Mouse (Mus musculus): ENCODE results near the gene Lrp1. TPM values are rescaled to one million over a fixed set of nuclear protein-coding genes. Genes with fewer than 3 reads are reported as not detected.

Gene Lrp1
- polyA plus RNA-seq (2012; rRNA removed), result 178 and 189 TPM in 2 replicates

DNA sequence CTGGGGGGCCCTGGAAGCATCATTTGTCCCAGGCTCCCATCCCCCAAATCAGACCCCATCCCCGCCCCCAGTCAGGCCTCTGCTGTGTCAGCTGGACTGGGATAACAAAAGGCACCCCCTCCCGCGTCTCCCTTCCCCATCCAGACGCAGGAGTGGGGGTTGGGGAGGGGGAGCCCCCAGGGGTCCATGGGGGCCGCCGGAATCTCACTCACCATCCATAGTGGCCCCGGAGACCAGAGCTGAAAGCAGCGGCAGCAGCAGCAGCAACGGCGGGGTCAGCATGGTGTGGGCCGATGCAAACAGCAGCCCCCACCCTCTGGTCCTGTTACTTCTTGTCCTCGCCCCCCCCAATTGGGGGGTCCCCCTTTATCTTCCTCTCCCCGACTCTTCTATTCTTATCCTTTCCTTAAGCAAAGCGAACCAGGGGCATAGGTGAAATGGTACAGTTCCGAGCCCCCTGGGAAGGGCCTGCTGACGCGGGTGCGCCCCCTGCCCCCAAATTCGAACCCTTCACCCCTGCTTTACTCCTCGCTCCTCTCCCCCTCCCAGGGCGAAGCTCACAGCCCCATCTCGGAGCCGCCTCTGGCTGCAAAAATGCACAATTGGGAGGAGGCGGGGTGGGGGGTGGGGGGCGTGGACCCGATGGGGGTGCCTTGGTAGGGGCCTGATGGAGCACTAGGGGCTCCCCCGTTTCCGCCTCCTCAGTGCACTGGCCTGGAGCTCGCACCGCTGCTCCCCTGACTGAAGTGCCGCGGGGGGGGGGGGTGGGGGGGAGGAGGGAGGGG is at the start of gene Lrp1:
Gene Lrp1 (minus strand): TSS at position 743 of the 785 bp plus-strand sequence.

GRCm38 (mm10) chr10:127668093-127669050 is 47.4 kb upstream of the Lrp1 start, which contains the start of gene Nab2:
Gene Nab2, minus strand, starts transcription at chr10:127668568.

DNA sequence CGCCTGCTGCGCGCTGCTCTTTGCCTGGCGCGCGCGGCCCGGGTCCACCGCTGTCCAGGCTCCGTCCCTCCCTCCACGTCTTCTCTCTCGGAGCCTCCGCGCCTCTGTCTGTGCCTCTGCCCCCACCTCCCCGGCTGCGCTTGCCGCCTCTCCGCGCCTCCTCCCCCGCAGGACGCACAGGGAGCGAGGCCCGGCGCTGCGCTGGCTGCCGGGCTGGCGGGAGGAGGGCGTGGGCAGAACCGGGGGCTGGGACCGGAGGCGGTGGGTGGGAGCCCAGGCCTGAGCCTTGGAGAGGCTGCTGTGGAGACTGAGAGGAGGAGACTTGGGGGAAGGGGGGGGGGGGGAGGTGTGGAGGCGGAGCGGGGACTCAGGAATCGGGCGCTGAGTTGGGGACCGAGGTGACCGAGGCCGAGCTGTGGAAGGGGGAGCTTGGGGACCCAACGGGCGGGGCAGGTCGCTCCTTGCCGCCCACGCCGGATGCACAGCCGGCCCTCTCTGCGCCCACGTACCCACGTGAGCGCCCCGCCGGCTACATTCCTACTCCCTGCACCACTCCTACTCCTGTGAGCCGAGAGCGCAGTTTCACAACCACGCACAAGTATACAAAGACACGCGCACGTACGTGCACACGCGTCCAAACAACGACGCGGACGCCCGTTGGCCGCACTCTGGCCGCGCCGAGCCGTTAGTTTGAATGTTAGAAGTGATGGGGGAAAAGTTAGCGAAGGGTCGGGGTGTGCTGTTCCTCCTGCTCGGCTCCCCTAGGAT is 45.7 kb upstream of the Lrp1 start, which contains the start of gene Nemp1:
Gene Nemp1 (plus strand): TSS at position 401 of the 768 bp plus-strand sequence.

DNA sequence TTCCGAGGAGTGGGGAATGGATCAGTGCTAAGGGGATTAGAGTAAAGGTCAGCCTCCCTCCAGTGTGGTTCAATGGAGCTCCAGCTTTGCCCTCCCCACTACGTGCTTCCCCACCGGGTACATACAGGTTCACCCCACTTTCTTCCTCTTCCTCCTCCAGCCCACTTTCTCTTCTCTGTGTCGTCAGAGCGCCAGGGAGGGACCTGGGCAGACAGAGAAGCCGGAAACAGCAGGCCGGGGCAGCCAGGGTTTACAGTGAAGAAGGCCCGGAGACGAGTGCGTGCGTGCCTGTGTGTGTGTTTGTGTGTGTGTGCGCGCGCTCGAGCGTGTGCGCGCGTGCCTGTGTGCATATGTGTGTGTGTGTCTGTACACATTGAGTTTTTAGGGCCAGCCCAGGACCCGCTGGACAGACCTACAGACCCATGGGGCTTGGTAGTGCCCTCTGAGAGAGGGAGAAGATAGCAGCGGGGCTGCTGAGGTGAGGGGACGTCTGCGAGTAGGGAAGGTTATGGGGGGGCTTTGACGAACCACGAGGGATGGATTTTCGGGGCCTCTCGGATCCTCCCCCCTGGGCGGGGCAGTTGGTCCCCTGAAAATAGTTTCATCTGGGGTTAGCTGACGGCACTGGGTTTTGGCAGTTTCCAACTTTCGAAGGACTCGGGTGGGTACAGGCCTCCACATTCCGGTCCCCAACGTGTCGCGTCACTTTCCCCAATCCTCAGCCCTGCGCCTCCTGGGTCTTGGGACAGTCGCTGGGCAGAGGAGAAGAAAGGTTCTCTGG is 22.0 kb upstream of the Lrp1 start, which contains the start of gene Stat6:
Gene Stat6 (plus strand): TSS at position 215 of the 781 bp plus-strand sequence.

GRCm38 (mm10) chr10:127534036-127534928 is 86.7 kb downstream of the Lrp1 start, which contains the start of gene Nxph4:
Gene Nxph4, minus strand, starts transcription at chr10:127534559.

GRCm38 (mm10) chr10:127522088-127522581 is 98.8 kb downstream of the Lrp1 start, which contains the start of gene Shmt2:
Gene Shmt2, minus strand, starts transcription at chr10:127522444.

DNA sequence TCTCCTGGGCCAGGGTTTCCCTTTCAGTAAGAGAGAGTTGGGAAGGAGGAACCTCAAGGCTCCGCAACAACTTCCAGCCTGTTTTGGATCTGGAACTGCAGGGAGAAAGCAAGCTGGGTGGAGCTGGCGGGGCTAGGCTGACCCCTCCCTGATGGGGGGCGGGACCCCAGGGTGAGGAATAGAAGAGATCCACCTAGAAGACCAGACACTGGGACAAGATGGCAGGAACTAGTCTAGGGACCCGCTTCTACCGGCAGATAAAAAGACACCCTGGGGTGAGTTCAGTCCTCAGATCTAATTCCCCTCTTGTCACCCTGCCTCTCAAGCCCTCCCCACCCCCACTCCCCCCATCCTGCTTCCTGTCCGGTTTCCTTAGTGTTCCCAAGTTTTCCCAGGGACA is 106.2 kb downstream of the Lrp1 start, which contains the start of gene Ndufa4l2:
Gene Ndufa4l2 (plus strand): TSS at position 204 of the 400 bp plus-strand sequence.

DNA sequence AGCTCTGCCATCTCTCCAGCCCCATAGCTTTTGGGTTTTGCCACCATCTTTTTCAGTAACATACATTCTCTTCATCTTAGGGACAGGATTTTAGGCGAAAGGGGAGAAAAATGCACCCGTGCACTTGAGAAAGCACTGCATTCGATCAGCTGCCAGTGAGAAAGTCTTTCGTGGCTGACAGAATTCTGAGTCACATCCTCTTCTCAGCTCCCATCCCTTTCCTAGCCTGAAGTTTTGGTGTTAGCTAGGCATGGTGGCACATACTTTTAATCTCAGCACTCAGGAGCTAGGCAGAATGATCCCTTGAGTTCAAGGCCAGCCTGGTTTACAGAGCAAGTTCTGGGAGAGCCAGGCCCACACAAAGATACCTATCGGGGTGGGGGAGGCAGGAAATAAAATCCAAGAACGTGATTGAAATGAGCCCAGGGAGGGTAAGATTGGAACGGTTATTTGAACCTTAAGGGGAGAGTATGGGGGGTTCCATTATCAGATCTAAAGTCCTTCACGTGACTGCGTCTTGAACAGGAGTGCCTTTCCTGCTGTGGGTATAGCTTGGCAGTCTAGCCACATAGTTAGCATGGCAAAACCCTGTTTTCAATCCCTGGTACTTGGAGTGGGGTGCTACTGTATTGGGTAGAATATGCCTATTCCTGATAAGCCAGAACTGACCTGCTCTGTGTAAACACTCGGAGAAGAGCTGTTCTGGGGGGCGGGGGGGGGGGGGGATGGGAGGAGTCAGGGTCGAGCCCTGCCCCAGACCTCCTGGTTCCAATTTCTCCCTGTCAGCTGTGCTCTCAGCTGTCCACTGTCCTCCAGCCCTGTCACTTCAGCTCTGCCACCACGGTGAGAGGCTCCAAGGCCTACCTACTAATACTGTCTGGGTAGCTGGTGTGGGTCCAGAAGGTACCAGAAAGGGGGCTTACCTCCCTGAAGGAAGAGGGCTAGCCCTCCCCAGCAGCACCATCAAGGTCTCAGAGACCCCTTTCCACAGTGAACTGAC is 119.8 kb downstream of the Lrp1 start, which contains the start of gene Stac3:
Gene Stac3 (plus strand): TSS at position 793 of the 1,000 bp plus-strand sequence.

Other genes with a start within 250 kb of the Lrp1 start
- 48.7 and 63.2 TPM in 2 replicates for gene R3hdm2, start 240.8 kb downstream of the Lrp1 start, polyA plus RNA-seq (2012; rRNA removed)
- 6.8 and 10.4 TPM in 2 replicates for gene Stac3, start 119.5 kb downstream of the Lrp1 start, polyA plus RNA-seq (2012; rRNA removed)
- gene Ndufa4l2, start 106.2 kb downstream of the Lrp1 start, polyA plus RNA-seq (2012; rRNA removed), result 13.5 and 15.8 TPM in 2 replicates
- 61.1 and 62.7 TPM in 2 replicates for gene Shmt2, start 98.7 kb downstream of the Lrp1 start, polyA plus RNA-seq (2012; rRNA removed)
- gene Nxph4, start 86.6 kb downstream of the Lrp1 start, polyA plus RNA-seq (2012; rRNA removed), result 10.5 and 10.6 TPM in 2 replicates
- gene Stat6, start 21.8 kb upstream of the Lrp1 start, polyA plus RNA-seq (2012; rRNA removed), result 5.9 and 6.5 TPM in 2 replicates
- gene Nemp1, start 45.8 kb upstream of the Lrp1 start, polyA plus RNA-seq (2012; rRNA removed), result 7.1 and 7.3 TPM in 2 replicates
- 13.1 and 13.3 TPM in 2 replicates for gene Nab2, start 47.4 kb upstream of the Lrp1 start, polyA plus RNA-seq (2012; rRNA removed)
- gene Myo1a, start 84.0 kb upstream of the Lrp1 start, polyA plus RNA-seq (2012; rRNA removed), result 2.2 and 3.5 TPM in 2 replicates
- 5.4 and 6.2 TPM in 2 replicates for gene Tac2, start 103.3 kb upstream of the Lrp1 start, polyA plus RNA-seq (2012; rRNA removed)
- 9.3 and 10.1 TPM in 2 replicates for gene Zbtb39, start 118.4 kb upstream of the Lrp1 start, polyA plus RNA-seq (2012; rRNA removed)
- gene Gpr182, start 130.6 kb upstream of the Lrp1 start, polyA plus RNA-seq (2012; rRNA removed), result 1.1 and 1.3 TPM in 2 replicates
- gene Rdh1, start 138.6 kb upstream of the Lrp1 start, polyA plus RNA-seq (2012; rRNA removed), result 0.05 and 0.07 TPM in 2 replicates
- gene Rdh16f1, start 138.6 kb upstream of the Lrp1 start, polyA plus RNA-seq (2012; rRNA removed), result 0.63 TPM in 1 of 2 replicates, not detected in the other
- 0.61 TPM in 1 of 2 replicates, not detected in the other for gene Rdh9, start 155.2 kb upstream of the Lrp1 start, polyA plus RNA-seq (2012; rRNA removed)
- gene Rdh16, start 180.0 kb upstream of the Lrp1 start, polyA plus RNA-seq (2012; rRNA removed), result 0.03 and 0.05 TPM in 2 replicates
- gene Rdh19, start 228.8 kb upstream of the Lrp1 start, polyA plus RNA-seq (2012; rRNA removed), result not detected in 2 replicates
- gene Rdh16f2, start 245.3 kb upstream of the Lrp1 start, polyA plus RNA-seq (2012; rRNA removed), result not detected in 2 replicates

Data from central nervous system, embryonic 18 days (tissue).